Mouse (Mus musculus): ENCODE measurements around the gene Hsdl1. TPM values are rescaled to one million over a fixed set of nuclear protein-coding genes. Genes with fewer than 3 reads are reported as not detected.

Hsdl1 gene
- polyA plus RNA-seq, 1 experiment: 12.9 TPM

- Histone ChIP-seq H3K27me3 (ENCODE audit: control insufficient read depth, insufficient read depth, low read length) (no peaks in the 10 kb centered on the region), H3K27ac (ENCODE audit: control insufficient read depth, insufficient read depth, low read depth, low read length) (peak overlapping the region; percentile 87), H3K4me1 (ENCODE audit: control insufficient read depth, insufficient read depth, low read length) (peaks cover 11% of the 10 kb centered on the region), H3K4me3 (ENCODE audit: control insufficient read depth, low read depth, low read length) (peak overlapping the region; percentile 96), H3K36me3 (ENCODE audit: control insufficient read depth, insufficient read depth, low read length) (no peaks in the 10 kb centered on the region)
- TF ChIP-seq CTCF (IDR thresholded peaks at IDR 0.05; ENCODE audit: control insufficient read depth, insufficient read depth, insufficient replicate concordance, low read depth, low read length): no peak
- TF ChIP-seq POLR2A (IDR thresholded peaks at IDR 0.05; ENCODE audit: control insufficient read depth, low read depth, low read length): no peak; the same call in 1 of the 2 replicates
Measured at GRCm38 (mm10) chr8:119604398-119604803, 29.4 kb upstream of the Hsdl1 start.

- H3K4me3 ChIP-seq (ENCODE audit: control insufficient read depth, low read depth, low read length): no peak overlapping the region
- peaks cover 11% of the 10 kb centered on the region for H3K4me1 ChIP-seq (ENCODE audit: control insufficient read depth, insufficient read depth, low read length)
- H3K27me3 ChIP-seq (ENCODE audit: control insufficient read depth, insufficient read depth, low read length): no peaks in the 10 kb centered on the region
- H3K36me3 ChIP-seq (ENCODE audit: control insufficient read depth, insufficient read depth, low read length): no peaks in the 10 kb centered on the region
- no peak for TF ChIP-seq CTCF (IDR thresholded peaks at IDR 0.05; ENCODE audit: control insufficient read depth, insufficient read depth, insufficient replicate concordance, low read depth, low read length)
- TF ChIP-seq POLR2A (IDR thresholded peaks at IDR 0.05; ENCODE audit: control insufficient read depth, low read depth, low read length): no peak
- H3K27ac ChIP-seq (ENCODE audit: control insufficient read depth, insufficient read depth, low read depth, low read length): peak overlapping the region; percentile 10; the same call in 1 of the 2 replicates
Measured at GRCm38 (mm10) chr8:119603771-119604170, 28.8 kb upstream of the Hsdl1 start.

GRCm38 (mm10) chr8:119591456-119591855 lies 16.5 kb upstream of the Hsdl1 start:
- Histone ChIP-seq H3K4me1 (ENCODE audit: control insufficient read depth, insufficient read depth, low read length) (no peaks in the 10 kb centered on the region), H3K27ac (ENCODE audit: control insufficient read depth, insufficient read depth, low read depth, low read length) (no peak overlapping the region), H3K4me3 (ENCODE audit: control insufficient read depth, low read depth, low read length) (no peak overlapping the region), H3K36me3 (ENCODE audit: control insufficient read depth, insufficient read depth, low read length) (peaks cover 4% of the 10 kb centered on the region), H3K27me3 (ENCODE audit: control insufficient read depth, insufficient read depth, low read length) (no peaks in the 10 kb centered on the region)
- TF ChIP-seq CTCF (IDR thresholded peaks at IDR 0.05; ENCODE audit: control insufficient read depth, insufficient read depth, insufficient replicate concordance, low read depth, low read length) (no peak), POLR2A (IDR thresholded peaks at IDR 0.05; ENCODE audit: control insufficient read depth, low read depth, low read length) (no peak)

- H3K27ac ChIP-seq (ENCODE audit: control insufficient read depth, insufficient read depth, low read depth, low read length): no peak overlapping the region
- H3K36me3 ChIP-seq (ENCODE audit: control insufficient read depth, insufficient read depth, low read length): peaks cover 4% of the 10 kb centered on the region
- no peaks in the 10 kb centered on the region for H3K27me3 ChIP-seq (ENCODE audit: control insufficient read depth, insufficient read depth, low read length)
- TF ChIP-seq POLR2A (IDR thresholded peaks at IDR 0.05; ENCODE audit: control insufficient read depth, low read depth, low read length): no peak
- TF ChIP-seq CTCF (IDR thresholded peaks at IDR 0.05; ENCODE audit: control insufficient read depth, insufficient read depth, insufficient replicate concordance, low read depth, low read length): no peak
- H3K4me1 ChIP-seq (ENCODE audit: control insufficient read depth, insufficient read depth, low read length): no peaks in the 10 kb centered on the region
- no peak overlapping the region for H3K4me3 ChIP-seq (ENCODE audit: control insufficient read depth, low read depth, low read length)
Measured at GRCm38 (mm10) chr8:119590348-119590747, 15.4 kb upstream of the Hsdl1 start.

GRCm38 (mm10) chr8:119588844-119589243 lies 13.9 kb upstream of the Hsdl1 start:
- no peaks in the 10 kb centered on the region for H3K27me3 ChIP-seq (ENCODE audit: control insufficient read depth, insufficient read depth, low read length)
- peaks cover 4% of the 10 kb centered on the region for H3K36me3 ChIP-seq (ENCODE audit: control insufficient read depth, insufficient read depth, low read length)
- no peak overlapping the region for H3K27ac ChIP-seq (ENCODE audit: control insufficient read depth, insufficient read depth, low read depth, low read length)
- no peak overlapping the region for H3K4me3 ChIP-seq (ENCODE audit: control insufficient read depth, low read depth, low read length)
- no peaks in the 10 kb centered on the region for H3K4me1 ChIP-seq (ENCODE audit: control insufficient read depth, insufficient read depth, low read length)
- TF ChIP-seq CTCF (IDR thresholded peaks at IDR 0.05; ENCODE audit: control insufficient read depth, insufficient read depth, insufficient replicate concordance, low read depth, low read length) (no peak), POLR2A (IDR thresholded peaks at IDR 0.05; ENCODE audit: control insufficient read depth, low read depth, low read length) (0 out of 2 replicates have a peak, but pooled peaks have one; percentile 12)

GRCm38 (mm10) chr8:119588321-119588720 lies 13.3 kb upstream of the Hsdl1 start:
- Histone ChIP-seq H3K36me3 (ENCODE audit: control insufficient read depth, insufficient read depth, low read length) (peaks cover 4% of the 10 kb centered on the region), H3K4me3 (ENCODE audit: control insufficient read depth, low read depth, low read length) (no peak overlapping the region), H3K27ac (ENCODE audit: control insufficient read depth, insufficient read depth, low read depth, low read length) (no peak overlapping the region), H3K4me1 (ENCODE audit: control insufficient read depth, insufficient read depth, low read length) (no peaks in the 10 kb centered on the region), H3K27me3 (ENCODE audit: control insufficient read depth, insufficient read depth, low read length) (no peaks in the 10 kb centered on the region)
- no peak for TF ChIP-seq POLR2A (IDR thresholded peaks at IDR 0.05; ENCODE audit: control insufficient read depth, low read depth, low read length)
- TF ChIP-seq CTCF (IDR thresholded peaks at IDR 0.05; ENCODE audit: control insufficient read depth, insufficient read depth, insufficient replicate concordance, low read depth, low read length): no peak

- Histone ChIP-seq H3K27ac (ENCODE audit: control insufficient read depth, insufficient read depth, low read depth, low read length) (no peak overlapping the region), H3K36me3 (ENCODE audit: control insufficient read depth, insufficient read depth, low read length) (no peaks in the 10 kb centered on the region; the same call in 1 of the 2 replicates), H3K4me3 (ENCODE audit: control insufficient read depth, low read depth, low read length) (no peak overlapping the region; the same call in none of the 2 replicates), H3K27me3 (ENCODE audit: control insufficient read depth, insufficient read depth, low read length) (no peaks in the 10 kb centered on the region), H3K4me1 (ENCODE audit: control insufficient read depth, insufficient read depth, low read length) (no peaks in the 10 kb centered on the region; the same call in 1 of the 2 replicates)
- no peak for TF ChIP-seq CTCF (IDR thresholded peaks at IDR 0.05; ENCODE audit: control insufficient read depth, insufficient read depth, insufficient replicate concordance, low read depth, low read length)
- no peak for TF ChIP-seq POLR2A (IDR thresholded peaks at IDR 0.05; ENCODE audit: control insufficient read depth, low read depth, low read length)
Measured at GRCm38 (mm10) chr8:119585901-119586300, 10.9 kb upstream of the Hsdl1 start.

All from testis, adult 2 months (tissue).